Mouse (Mus musculus) bone marrow, adult 2 months (tissue): ENCODE results near the gene Defa21. TPM values are rescaled to one million over a fixed set of nuclear protein-coding genes. Genes with fewer than 3 reads are reported as not detected.
"Not testable (repeated sequence)": the region's sequence is repeated elsewhere in the genome, so short reads cannot be mapped to it uniquely, and the experiment has no call there.

Experiments
- H3K27ac ChIP-seq: fragments of 200-500 bp; 2 replicates; pipeline ENCODE4 v1.5.1; 2012; ENCODE audit warnings: low read depth, mild to moderate bottlenecking, control low read depth, inconsistent platforms, low read length; ENCODE audit not compliant: control insufficient read depth, poor library complexity, insufficient read depth
- H3K4me1 ChIP-seq: fragments of 200-500 bp; 2 replicates; pipeline ENCODE4 v1.6.1; 2011; ENCODE audit warnings: low read length; ENCODE audit not compliant: control insufficient read depth, insufficient read depth
- H3K4me3 ChIP-seq: fragments of 200-500 bp; replicated peaks from 2 replicates; pipeline ENCODE3; 2011; ENCODE audit warnings: mild to moderate bottlenecking, low read depth, low read length, control low read depth; ENCODE audit not compliant: control insufficient read depth
- CTCF ChIP-seq: fragments of 200-500 bp; IDR thresholded peaks from 2 replicates; pipeline ENCODE4 v1.5.1; 2011; ENCODE audit warnings: low read length, control low read depth; ENCODE audit not compliant: control insufficient read depth, insufficient read depth
- POLR2A ChIP-seq: fragments of 200-500 bp; IDR thresholded peaks from 2 replicates; pipeline ENCODE4 v1.6.1; 2011; ENCODE audit warnings: low read depth, mild to moderate bottlenecking, control low read depth, low read length, borderline replicate concordance; ENCODE audit not compliant: control insufficient read depth
- WGBS: fragments of 180-500 bp; shearing (Covaris S2); methylation state at CpG from one replicate; pipeline ENCODE4 v1.1.7; 2018; 5-methylcytosine and 5-hydroxymethylcytosine counted together
- polyA plus RNA-seq: library from polyadenylated mRNA; stranded (reverse); fragments of >200 nt; gene quantifications from 2 replicates; pipeline ENCODE4 v1.2.4, GENCODE M21; 2011; ENCODE audit warnings: low replicate concordance; ENCODE audit not compliant: missing spikeins, insufficient read depth, insufficient read length

Defa21 gene
- not detected in 2 replicates for polyA plus RNA-seq

GRCm38 (mm10) chr8:21025245-21025644 is at the start of gene Defa21:
Gene Defa21 (plus strand): TSS chr8:21025545.
- not testable (repeated sequence) for H3K4me1 ChIP-seq, H3K4me3 ChIP-seq, H3K27ac ChIP-seq
- no CpG with 5 or more reads among the region's 1 CpGs for WGBS

GRCm38 (mm10) chr8:20979846-20980245 is 45.5 kb upstream of the Defa21 start:
- WGBS: 37% methylated on average over 1 of the region's 1 CpGs
- no peak for TF ChIP-seq CTCF
- no peak for TF ChIP-seq POLR2A
- Histone ChIP-seq H3K27ac (no peak overlapping the region), H3K4me1 (no peaks in the 10 kb centered on the region), H3K4me3 (no peak overlapping the region)

- H3K4me3 ChIP-seq, H3K4me1 ChIP-seq, H3K27ac ChIP-seq: not testable (repeated sequence)
Observed at GRCm38 (mm10) chr8:20994042-20994441, 31.3 kb upstream of the Defa21 start.

GRCm38 (mm10) chr8:20996776-20997175 is 28.6 kb upstream of the Defa21 start:
- Histone ChIP-seq H3K27ac (no peak overlapping the region), H3K4me1 (no peaks in the 10 kb centered on the region), H3K4me3 (no peak overlapping the region)
- no peak for TF ChIP-seq CTCF
- TF ChIP-seq POLR2A: no peak
- 71% methylated on average over 2 of the region's 2 CpGs for WGBS

GRCm38 (mm10) chr8:20997291-20997690 is 28.1 kb upstream of the Defa21 start:
- Histone ChIP-seq H3K27ac (no peak overlapping the region), H3K4me3 (no peak overlapping the region), H3K4me1 (no peaks in the 10 kb centered on the region)
- no peak for TF ChIP-seq CTCF
- no peak for TF ChIP-seq POLR2A

- H3K27ac ChIP-seq: no peak overlapping the region
- TF ChIP-seq CTCF (no peak), POLR2A (no peak)
- no peaks in the 10 kb centered on the region for H3K4me1 ChIP-seq
- 51% methylated on average over 8 of the region's 8 CpGs for WGBS
- no peak overlapping the region for H3K4me3 ChIP-seq
Observed at GRCm38 (mm10) chr8:21001171-21001570, 24.2 kb upstream of the Defa21 start.

- TF ChIP-seq CTCF (no peak), POLR2A (no peak)
- Histone ChIP-seq H3K27ac (no peak overlapping the region), H3K4me1 (no peaks in the 10 kb centered on the region), H3K4me3 (no peak overlapping the region)
- WGBS: 24% methylated on average over 1 of the region's 1 CpGs
Observed at GRCm38 (mm10) chr8:21006801-21007200, 18.5 kb upstream of the Defa21 start.

- 38% methylated on average over 6 of the region's 6 CpGs for WGBS
- not testable (repeated sequence) for H3K4me1 ChIP-seq, H3K27ac ChIP-seq, H3K4me3 ChIP-seq
Observed at GRCm38 (mm10) chr8:21008578-21008977, 16.8 kb upstream of the Defa21 start.

- H3K4me1 ChIP-seq, H3K4me3 ChIP-seq, H3K27ac ChIP-seq: not testable (repeated sequence)
- 58% methylated on average over 1 of the region's 1 CpGs for WGBS
Observed at GRCm38 (mm10) chr8:21010548-21010947, 14.8 kb upstream of the Defa21 start.

GRCm38 (mm10) chr8:21054747-21055146 is 29.4 kb downstream of the Defa21 start, which contains the start of gene Defa23:
Gene Defa23 (plus strand): TSS chr8:21055047.
- not testable (repeated sequence) for H3K4me1 ChIP-seq, H3K4me3 ChIP-seq, H3K27ac ChIP-seq
- WGBS: no CpG with 5 or more reads among the region's 1 CpGs

GRCm38 (mm10) chr8:21064738-21065137 is 39.4 kb downstream of the Defa21 start, which contains the start of gene Defa35:
Gene Defa35 (plus strand): TSS chr8:21065038.
- not testable (repeated sequence) for H3K27ac ChIP-seq, H3K4me3 ChIP-seq, H3K4me1 ChIP-seq
- 78% methylated on average over 1 of the region's 1 CpGs for WGBS
